Mouse (Mus musculus) hindlimb bud, embryonic 11.5 days (tissue): ENCODE measurements around the gene Gm6176.
"Not testable (repeated sequence)": the region's sequence is repeated elsewhere in the genome, so short reads cannot be mapped to it uniquely, and the experiment has no call there.

Experiments
- DNase-seq: peaks from one replicate; pipeline ENCODE4 v3.0.0-alpha.2; 2012; ENCODE audit warnings: low read depth, low spot score; ENCODE audit errors: extremely low spot score

Gm6176 gene

DNA sequence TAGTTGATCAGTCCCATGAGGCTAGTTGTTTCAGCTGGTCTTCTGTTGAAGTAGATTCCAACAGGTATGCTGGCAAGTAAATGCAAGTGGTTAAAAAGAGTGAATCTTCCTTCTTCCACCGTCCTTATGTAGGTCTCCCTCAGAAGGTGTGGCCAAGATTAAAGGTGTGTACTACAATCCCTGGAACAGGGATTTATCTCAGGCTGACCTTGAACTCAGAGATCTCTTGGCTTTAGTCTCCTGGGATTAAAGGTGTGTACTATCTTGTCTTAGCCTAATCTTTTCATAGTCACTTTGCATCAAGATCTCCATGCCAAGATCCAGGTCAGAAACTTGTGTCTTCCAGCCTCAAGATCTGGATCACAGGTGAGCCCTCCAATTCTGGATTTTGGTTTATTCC lies at the start of gene Gm6176:
TSS of gene Gm6176 (minus strand) at position 101 of the 400 bp plus-strand sequence.
- DNase-seq, result not testable (repeated sequence)

GRCm38 (mm10) chr7:22068757-22069156 lies 12.7 kb upstream of the Gm6176 start, which contains the start of gene Vmn1r139:
Vmn1r139 (plus strand) TSS chr7:22069057.
- DNase-seq, result not testable (repeated sequence)

DNA sequence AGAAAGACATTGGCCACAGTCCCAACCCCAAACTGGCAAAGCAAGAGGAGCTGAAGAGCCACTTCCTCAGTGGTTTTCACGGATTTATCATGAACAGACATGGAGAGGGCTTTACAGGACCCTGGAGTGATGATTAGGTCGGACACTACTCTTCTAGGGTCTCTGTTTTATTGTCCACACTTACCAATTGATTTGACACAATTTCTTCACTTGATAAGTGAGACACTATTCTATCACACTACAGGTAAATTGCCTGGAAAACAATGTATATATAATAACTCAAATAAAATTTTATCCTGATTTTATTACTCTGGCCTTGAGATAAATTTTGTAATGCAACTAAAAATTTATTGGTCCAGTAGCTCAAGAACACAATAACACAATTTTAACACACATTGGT lies 27.3 kb downstream of the Gm6176 start, which contains the start of gene Vmn1r138:
TSS of gene Vmn1r138 (minus strand) at position 101 of the 400 bp plus-strand sequence.
- not testable (repeated sequence) for DNase-seq
